Mouse (Mus musculus): ENCODE results near the gene Ap3d1.

DNA sequence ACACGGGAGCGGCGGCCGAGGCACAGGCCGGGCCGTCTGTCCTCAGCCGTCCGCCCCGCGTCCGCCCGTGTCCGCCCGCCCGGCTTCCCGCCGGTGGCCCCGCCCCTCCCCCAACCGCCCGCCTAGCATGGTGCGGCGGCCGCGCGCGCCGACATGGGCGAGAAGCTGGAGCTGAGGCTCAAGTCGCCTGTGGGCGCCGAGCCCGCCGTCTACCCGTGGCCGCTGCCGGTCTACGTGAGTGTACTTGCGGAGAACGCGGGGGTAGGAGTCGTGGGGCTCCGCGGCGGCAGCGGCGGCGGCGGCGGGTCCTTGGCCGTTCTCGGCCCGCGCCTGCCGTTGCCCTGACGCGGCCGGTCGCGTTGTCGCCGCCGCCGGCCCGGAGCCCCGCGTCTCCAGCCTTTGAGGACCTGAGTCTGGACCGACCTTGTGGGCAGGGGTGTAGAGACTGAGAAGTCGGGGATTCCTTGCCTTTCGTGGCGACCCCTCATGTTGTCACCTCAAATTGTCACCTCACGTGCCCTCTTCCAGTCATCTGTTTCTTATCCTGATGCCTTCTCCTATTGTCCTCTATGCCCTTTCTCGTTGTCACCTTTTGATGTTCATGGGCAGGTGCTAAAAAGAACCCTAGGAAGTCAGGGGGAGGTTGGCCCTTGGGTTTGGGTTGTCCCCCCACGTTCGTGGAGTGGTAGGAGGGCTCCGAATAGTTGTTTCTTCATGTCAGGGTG is 13.4 kb upstream of the Ap3d1 start:
- no peak for TF ChIP-seq CTCF (IDR thresholded peaks at IDR 0.05; ENCODE audit: low read depth)
- TF ChIP-seq EP300 (IDR thresholded peaks at IDR 0.05; ENCODE audit: low read depth) = no peak
